Mouse (Mus musculus): ENCODE data around the gene Nhsl1. TPM values are rescaled to one million over a fixed set of nuclear protein-coding genes. Genes with fewer than 3 reads are reported as not detected.
A peak's percentile ranks its signal among the peaks of the same experiment; 100 is the strongest.
"Not testable (repeated sequence)": the region's sequence is repeated elsewhere in the genome, so short reads cannot be mapped to it uniquely, and the experiment has no call there.

The Nhsl1 gene
- total RNA-seq, 2 experiments from 2014 or later = under 0.01 TPM; not detected in 1

GRCm38 (mm10) chr10:18522556-18522955 is 203.8 kb downstream of the Nhsl1 start:
- ATAC-seq (replicated peaks; ENCODE audit: low FRiP score, poor library complexity, severe bottlenecking) = no peak

- ATAC-seq (replicated peaks; ENCODE audit: low FRiP score, poor library complexity, severe bottlenecking) = no peak
Observed at GRCm38 (mm10) chr10:18525311-18525710, 206.5 kb downstream of the Nhsl1 start.

- no peak for ATAC-seq (replicated peaks; ENCODE audit: low FRiP score, poor library complexity, severe bottlenecking)
Observed at GRCm38 (mm10) chr10:18525726-18526125, 206.9 kb downstream of the Nhsl1 start.

- 0 out of 2 replicates have a peak, but pooled peaks have one; percentile 30 for ATAC-seq (replicated peaks; ENCODE audit: low FRiP score, poor library complexity, severe bottlenecking)
Observed at GRCm38 (mm10) chr10:18526184-18526850, 207.5 kb downstream of the Nhsl1 start.

- no peak for ATAC-seq (replicated peaks; ENCODE audit: low FRiP score, poor library complexity, severe bottlenecking)
Observed at GRCm38 (mm10) chr10:18526851-18527675, 208.3 kb downstream of the Nhsl1 start.

- ATAC-seq (replicated peaks; ENCODE audit: low FRiP score, poor library complexity, severe bottlenecking) = no peak
Observed at GRCm38 (mm10) chr10:18527766-18528165, 209.0 kb downstream of the Nhsl1 start.

GRCm38 (mm10) chr10:18528475-18528874 is 209.7 kb downstream of the Nhsl1 start:
- ATAC-seq (replicated peaks; ENCODE audit: low FRiP score, poor library complexity, severe bottlenecking) = no peak

GRCm38 (mm10) chr10:18529177-18529576 is 210.4 kb downstream of the Nhsl1 start:
- no peak for ATAC-seq (replicated peaks; ENCODE audit: low FRiP score, poor library complexity, severe bottlenecking)

- no peak for ATAC-seq (replicated peaks; ENCODE audit: low FRiP score, poor library complexity, severe bottlenecking)
Observed at GRCm38 (mm10) chr10:18530161-18530560, 211.4 kb downstream of the Nhsl1 start.

- ATAC-seq (replicated peaks; ENCODE audit: low FRiP score, poor library complexity, severe bottlenecking) = no peak
Observed at GRCm38 (mm10) chr10:18532293-18532692, 213.5 kb downstream of the Nhsl1 start.

GRCm38 (mm10) chr10:18536889-18537288 is 218.1 kb downstream of the Nhsl1 start:
- no peak for ATAC-seq (replicated peaks; ENCODE audit: low FRiP score, poor library complexity, severe bottlenecking)

GRCm38 (mm10) chr10:18545309-18545708 is 226.5 kb downstream of the Nhsl1 start:
- no peak for ATAC-seq (replicated peaks; ENCODE audit: low FRiP score, poor library complexity, severe bottlenecking)

- ATAC-seq (replicated peaks; ENCODE audit: low FRiP score, poor library complexity, severe bottlenecking) = 0 out of 2 replicates have a peak, but pooled peaks have one; percentile 14
Observed at GRCm38 (mm10) chr10:18545813-18546235, 227.0 kb downstream of the Nhsl1 start, which contains the start of gene Hebp2. Gene Hebp2 (minus strand): TSS chr10:18546076.

- ATAC-seq (replicated peaks; ENCODE audit: low FRiP score, poor library complexity, severe bottlenecking) = no peak
Observed at GRCm38 (mm10) chr10:18547381-18547780, 228.6 kb downstream of the Nhsl1 start.

- ATAC-seq (replicated peaks; ENCODE audit: low FRiP score, poor library complexity, severe bottlenecking) = no peak
Observed at GRCm38 (mm10) chr10:18549321-18550216, 230.8 kb downstream of the Nhsl1 start.

GRCm38 (mm10) chr10:18559076-18559475 is 240.3 kb downstream of the Nhsl1 start:
- not testable (repeated sequence) for ATAC-seq (replicated peaks; ENCODE audit: low FRiP score, poor library complexity, severe bottlenecking)

GRCm38 (mm10) chr10:18561445-18561844 is 242.7 kb downstream of the Nhsl1 start:
- no peak for ATAC-seq (replicated peaks; ENCODE audit: low FRiP score, poor library complexity, severe bottlenecking)

- no peak for ATAC-seq (replicated peaks; ENCODE audit: low FRiP score, poor library complexity, severe bottlenecking)
Observed at GRCm38 (mm10) chr10:18562940-18563339, 244.2 kb downstream of the Nhsl1 start.

- no peak for ATAC-seq (replicated peaks; ENCODE audit: low FRiP score, poor library complexity, severe bottlenecking)
Observed at GRCm38 (mm10) chr10:18572581-18572980, 253.8 kb downstream of the Nhsl1 start.

Data from erythroid progenitor cell, adult 5-6 weeks (primary cell).